Mouse (Mus musculus) c-Kit-positive CD71-negative TER-119-negative erythroid progenitor cells, embryonic 14.5 days (primary cell): ENCODE data around the gene Ube2f.

Experiments used
- DNase-seq: peaks from one replicate; pipeline ENCODE4 v3.0.0-alpha.2; 2013; ENCODE audit warnings: low read depth

The Ube2f gene

GRCm38 (mm10) chr1:91297799-91298744, 48.0 kb downstream of the Ube2f start, which contains the start of gene Scly:
TSS of gene Scly (plus strand) at chr1:91298338.
- peak; percentile 91 for DNase-seq

- DNase-seq, result no peak
These were observed 49.1 kb downstream of the Ube2f start for GRCm38 (mm10) chr1:91299026-91299706.

GRCm38 (mm10) chr1:91299707-91300426, 49.8 kb downstream of the Ube2f start:
- DNase-seq, result no peak

- no peak for DNase-seq
These were observed 51.3 kb downstream of the Ube2f start for GRCm38 (mm10) chr1:91301206-91301920.

GRCm38 (mm10) chr1:91302021-91302420, 51.9 kb downstream of the Ube2f start:
- no peak for DNase-seq

GRCm38 (mm10) chr1:91304621-91305020, 54.5 kb downstream of the Ube2f start:
- DNase-seq, result no peak

GRCm38 (mm10) chr1:91309366-91310085, 59.4 kb downstream of the Ube2f start:
- DNase-seq, result no peak

- no peak for DNase-seq
These were observed 62.2 kb downstream of the Ube2f start for GRCm38 (mm10) chr1:91312273-91312672.

- DNase-seq, result no peak
These were observed 63.1 kb downstream of the Ube2f start for GRCm38 (mm10) chr1:91313251-91313650.

GRCm38 (mm10) chr1:91317656-91318055, 67.6 kb downstream of the Ube2f start:
- DNase-seq, result no peak

GRCm38 (mm10) chr1:91321760-91322438, 71.8 kb downstream of the Ube2f start, which contains the start of gene Espnl:
TSS of gene Espnl (plus strand) at chr1:91322075.
- DNase-seq, result no peak

GRCm38 (mm10) chr1:91324646-91325045, 74.5 kb downstream of the Ube2f start:
- no peak for DNase-seq

GRCm38 (mm10) chr1:91325488-91326042, 75.5 kb downstream of the Ube2f start:
- DNase-seq, result no peak

- no peak for DNase-seq
These were observed 82.0 kb downstream of the Ube2f start for GRCm38 (mm10) chr1:91332102-91332501.

GRCm38 (mm10) chr1:91333582-91333981, 83.5 kb downstream of the Ube2f start:
- no peak for DNase-seq

- DNase-seq, result no peak
These were observed 87.3 kb downstream of the Ube2f start for GRCm38 (mm10) chr1:91337355-91337754.
